Mouse (Mus musculus): ENCODE data around the gene Setd2.
A peak's percentile ranks its signal among the peaks of the same experiment; 100 is the strongest.

Setd2 gene

GRCm38 (mm10) chr9:110532538-110533291, at the start of gene Setd2:
Gene Setd2 (plus strand): TSS chr9:110532597.
- DNase-seq, result peak; percentile 73

- DNase-seq, result no peak
These were observed 43.6 kb upstream of the Setd2 start for GRCm38 (mm10) chr9:110488841-110489240.

- no peak for DNase-seq
These were observed 41.5 kb upstream of the Setd2 start for GRCm38 (mm10) chr9:110490913-110491312.

- no peak for DNase-seq
These were observed 6.7 kb upstream of the Setd2 start for GRCm38 (mm10) chr9:110525737-110526136.

GRCm38 (mm10) chr9:110529002-110529737, 3.2 kb upstream of the Setd2 start:
- DNase-seq, result peak; percentile 6

- DNase-seq, result no peak
These were observed 1.7 kb upstream of the Setd2 start for GRCm38 (mm10) chr9:110530650-110531049.

GRCm38 (mm10) chr9:110531151-110531791, 1.1 kb upstream of the Setd2 start:
- peak; percentile 14 for DNase-seq

GRCm38 (mm10) chr9:110531914-110532489, 395 bp upstream of the Setd2 start:
- peak; percentile 94 for DNase-seq

GRCm38 (mm10) chr9:110533645-110534044, 1.2 kb downstream of the Setd2 start:
- no peak for DNase-seq

- DNase-seq, result no peak
These were observed 2.7 kb downstream of the Setd2 start for GRCm38 (mm10) chr9:110535114-110535513.

- no peak for DNase-seq
These were observed 4.2 kb downstream of the Setd2 start for GRCm38 (mm10) chr9:110536636-110537035.

- DNase-seq, result no peak
These were observed 6.1 kb downstream of the Setd2 start for GRCm38 (mm10) chr9:110538511-110538910.

GRCm38 (mm10) chr9:110541988-110542387, 9.6 kb downstream of the Setd2 start:
- no peak for DNase-seq

GRCm38 (mm10) chr9:110548261-110548660, 15.9 kb downstream of the Setd2 start:
- DNase-seq, result no peak

GRCm38 (mm10) chr9:110568309-110568708, 35.9 kb downstream of the Setd2 start:
- no peak for DNase-seq

GRCm38 (mm10) chr9:110582161-110582560, 49.8 kb downstream of the Setd2 start:
- no peak for DNase-seq

- peak; percentile 42 for DNase-seq
These were observed 51.1 kb downstream of the Setd2 start for GRCm38 (mm10) chr9:110583521-110583920.

GRCm38 (mm10) chr9:110611471-110611870, 79.1 kb downstream of the Setd2 start:
- no peak for DNase-seq

GRCm38 (mm10) chr9:110617081-110617480, 84.7 kb downstream of the Setd2 start:
- no peak for DNase-seq

- DNase-seq, result no peak
These were observed 87.8 kb downstream of the Setd2 start for GRCm38 (mm10) chr9:110620180-110620579.

- no peak for DNase-seq
These were observed 88.3 kb downstream of the Setd2 start for GRCm38 (mm10) chr9:110620685-110621084.

- DNase-seq, result peak; percentile 22
These were observed 90.3 kb downstream of the Setd2 start for GRCm38 (mm10) chr9:110622621-110623219.
